Mouse (Mus musculus) MEL (cell line): ENCODE data around the gene Cetn3.

Experiments used
- CHD1 ChIP-seq: IDR thresholded peaks from 2 replicates; pipeline ENCODE4 v1.6.1; 2012; ENCODE audit warnings: low read depth, mild to moderate bottlenecking, inconsistent platforms, low read length, improper control_type of control experiment
- CHD2 ChIP-seq: IDR thresholded peaks from 2 replicates; pipeline ENCODE4 v1.6.1; 2011; ENCODE audit warnings: low read length, improper control_type of control experiment
- CTCF ChIP-seq, 3 experiments: IDR thresholded peaks in 2 of 3; conservative IDR thresholded peaks in 1 of 3; 2 replicates each; pipeline ENCODE4 v1.5.1; 2011 to 2012; ENCODE audit warnings: low read length in 3 of 3, low read depth in 2 of 3, mild to moderate bottlenecking in 2 of 3, improper control_type of control experiment in 1 of 3, inconsistent platforms in 1 of 3, mixed read lengths in 1 of 3, moderate library complexity in 1 of 3; ENCODE audit not compliant: control insufficient read depth in 1 of 3, insufficient read depth in 1 of 3, poor library complexity in 1 of 3, severe bottlenecking in 1 of 3
- ETS1 ChIP-seq: IDR thresholded peaks from 2 replicates; pipeline ENCODE4 v1.6.1; 2012; ENCODE audit warnings: low read depth, mild to moderate bottlenecking, inconsistent platforms, low read length, improper control_type of control experiment, moderate library complexity
- GATA1 ChIP-seq: IDR thresholded peaks from 2 replicates; pipeline ENCODE4 v1.6.1; 2011; ENCODE audit warnings: low read depth, low read length, improper control_type of control experiment
- MYC ChIP-seq: IDR thresholded peaks from 2 replicates; pipeline ENCODE4 v1.6.1; 2011; ENCODE audit warnings: low read depth, mild to moderate bottlenecking, low read length, improper control_type of control experiment, moderate library complexity
- NELFE ChIP-seq: IDR thresholded peaks from 2 replicates; pipeline ENCODE4 v1.6.1; 2011; ENCODE audit warnings: low read depth, low read length, improper control_type of control experiment
- POLR2A ChIP-seq, 2 experiments: IDR thresholded peaks; 2 replicates each; pipeline ENCODE4 v1.6.1; 2011 to 2012; ENCODE audit warnings: low read length in 2 of 2, mild to moderate bottlenecking in 2 of 2, control low read depth in 1 of 2, improper control_type of control experiment in 1 of 2, low read depth in 1 of 2, moderate library complexity in 1 of 2; ENCODE audit not compliant: control insufficient read depth in 1 of 2, insufficient read depth in 1 of 2, poor library complexity in 1 of 2
- RAD21 ChIP-seq: IDR thresholded peaks from 2 replicates; pipeline ENCODE4 v1.6.1; 2011; ENCODE audit warnings: mild to moderate bottlenecking, low read depth, low read length, improper control_type of control experiment
- SMC3 ChIP-seq: IDR thresholded peaks from 2 replicates; pipeline ENCODE4 v1.6.1; 2011; ENCODE audit warnings: low read depth, low read length, improper control_type of control experiment
- USF2 ChIP-seq, 2 experiments: IDR thresholded peaks; 2 replicates each; pipeline ENCODE4 v1.6.1; 2011 to 2012; ENCODE audit warnings: improper control_type of control experiment in 2 of 2, low read length in 2 of 2, borderline replicate concordance in 1 of 2, inconsistent platforms in 1 of 2, low read depth in 1 of 2, mild to moderate bottlenecking in 1 of 2; ENCODE audit not compliant: insufficient read depth in 1 of 2

DNA sequence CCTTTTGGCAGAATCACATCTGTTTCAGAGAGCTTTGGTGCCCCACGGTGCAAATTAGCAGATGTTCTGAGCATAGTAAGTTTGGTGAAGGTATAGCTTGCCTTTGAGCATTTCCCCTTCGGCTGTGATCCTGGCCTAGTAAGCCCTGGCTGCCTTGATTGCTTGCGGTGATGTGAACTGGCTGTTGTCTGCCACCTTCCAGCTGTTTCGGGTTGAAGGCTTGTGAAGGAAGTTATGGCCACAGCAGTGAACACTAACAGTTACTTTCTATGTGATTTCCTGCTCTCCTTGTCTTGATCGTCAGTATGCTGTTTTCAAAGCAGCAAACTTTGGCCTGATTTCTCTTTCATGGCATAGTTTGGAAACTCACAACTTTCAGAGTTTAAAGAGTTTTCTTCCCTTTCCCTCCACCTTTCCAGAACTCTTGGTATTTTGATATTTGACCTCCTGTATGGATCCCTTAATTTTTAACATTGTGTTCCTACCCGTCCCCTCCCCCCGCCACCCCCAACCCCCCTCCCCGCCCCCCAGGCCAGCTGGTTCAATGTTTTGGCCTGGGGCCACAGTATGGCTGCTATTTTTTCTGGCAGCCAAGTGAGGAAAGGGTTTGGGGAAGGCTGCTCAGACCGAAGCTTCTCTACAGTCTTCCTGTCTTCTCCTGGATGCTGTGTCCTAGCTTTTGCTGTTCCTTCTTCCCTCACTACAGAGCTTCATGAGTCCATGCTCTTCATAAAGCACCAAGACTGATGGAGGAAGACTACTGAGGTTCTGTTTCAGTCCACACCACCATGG is 53.7 kb downstream of the Cetn3 start:
- TF ChIP-seq MYC (no peak), CTCF (IDR thresholded peaks at IDR 0.05 in 2 of 3, conservative IDR thresholded peaks at IDR 0.05 in 1 of 3; ENCODE audit: control insufficient read depth in 1 of 3, insufficient read depth in 1 of 3, low read depth in 2 of 3, low read length in 3 of 3, poor library complexity in 1 of 3, severe bottlenecking in 1 of 3) (no peak), GATA1 (no peak), POLR2A (IDR thresholded peaks at IDR 0.05; ENCODE audit: control insufficient read depth in 1 of 2, insufficient read depth in 1 of 2, low read depth in 1 of 2, low read length in 2 of 2, poor library complexity in 1 of 2) (no peak), CHD1 (no peak), RAD21 (no peak), ETS1 (no peak), NELFE (no peak), USF2 (IDR thresholded peaks at IDR 0.05; ENCODE audit: borderline replicate concordance in 1 of 2, insufficient read depth in 1 of 2, low read depth in 1 of 2, low read length in 2 of 2) (no peak), CHD2 (no peak), SMC3 (no peak)
